Comparison of ENCODE assay signal across 11 mouse cellular contexts in genomic region chr5:106446593-106446992, GRCm38 (mm10). TPM values are rescaled to one million over a fixed set of nuclear protein-coding genes. Genes with fewer than 3 reads are reported as not detected.
DNase-seq lines count a peak whose midpoint lies in the region; ATAC-seq lines count a peak whose summit lies in the region.
"Had no signal": no experiment of that assay in that cellular context is flagged by ENCODE, and none has a peak within 500 bp of the region (broad histone marks: within the 10 kb centered on the region; RNA-seq: fewer than 3 reads in every experiment).

No protein-coding gene starts in this region.

- H3K27ac ChIP-seq in embryonic facial prominence, embryonic 11.5 days (replicated peaks; ENCODE audit: low read depth, low read length), result no peak overlapping the region

- no peak overlapping the region for H3K4me2 ChIP-seq in embryonic facial prominence, embryonic 11.5 days (ENCODE audit: low read depth, low read length)

- no peaks in the 10 kb centered on the region for H3K36me3 ChIP-seq in embryonic facial prominence, embryonic 11.5 days (replicated peaks; ENCODE audit: control insufficient read depth, insufficient read depth, low read depth, low read length)

- H3K4me3 ChIP-seq in embryonic facial prominence, embryonic 11.5 days (ENCODE audit: low read depth, low read length), result no peak overlapping the region

- no peaks in the 10 kb centered on the region for H3K9me3 ChIP-seq in embryonic facial prominence, embryonic 11.5 days (replicated peaks; ENCODE audit: control insufficient read depth, low read length)

- peaks cover 46% of the 10 kb centered on the region for H3K27me3 ChIP-seq in embryonic facial prominence, embryonic 11.5 days (ENCODE audit: control insufficient read depth, insufficient read depth, low read length)

- ATAC-seq in embryonic facial prominence, embryonic 11.5 days (replicated peaks; ENCODE audit: insufficient number of reproducible peaks, low FRiP score, low TSS enrichment, low read depth), result no peak
- no peak for ATAC-seq in CD4-positive, CD25-positive, alpha-beta regulatory T cell, adult 4 months

- DNase-seq in thymus, postnatal 14 days, result peak; percentile 42
- no peak for DNase-seq in thymus, adult 18-20 months
- peak; percentile 55 for DNase-seq in embryonic facial prominence, embryonic 11.5 days (ENCODE audit: low spot score)
- DNase-seq in induced T-regulatory cell, adult 2 months (ENCODE audit: low read depth), result peak; percentile 20
- no peak for DNase-seq in layer of hippocampus, postnatal 25 days (ENCODE audit: extremely low spot score in 1 of 2, low spot score in 1 of 2)
- no peak for DNase-seq in adrenal gland, postnatal 10 days
- DNase-seq in layer of hippocampus, postnatal 36 days, result no peak
- DNase-seq: kidney, adult 18-20 months had no signal

- H3K9ac ChIP-seq in embryonic facial prominence, embryonic 11.5 days (replicated peaks; ENCODE audit: low read length), result no peak overlapping the region

- no peaks in the 10 kb centered on the region; the same call in 1 of the 2 replicates for H3K4me1 ChIP-seq in embryonic facial prominence, embryonic 11.5 days (ENCODE audit: control insufficient read depth, insufficient read depth, low read length)

- 3% methylated on average over 8 of the region's 8 CpGs for WGBS in embryonic facial prominence, embryonic 11.5 days

RNA-seq across cellular contexts. Expression of gene Barhl2, which starts 11.4 kb away (rescaled TPM):
- 0.08 TPM in 2 replicates for polyA plus RNA-seq in embryonic facial prominence, embryonic 11.5 days (2014; fragmentation: Nextera tagmentation; extraction: Ambion mirVana)
- not detected for polyA plus RNA-seq in CD4-positive, CD25-positive, alpha-beta regulatory T cell, adult 4 months (2017; shearing (Covaris generic))
- under 1 TPM; 0.12 to 0.26 TPM for total RNA-seq in layer of hippocampus, postnatal 25 days (2021)
- not detected for total RNA-seq in adrenal gland, postnatal 10 days (2021)
- under 1 TPM in 1 of 2 experiments, not detected in 1; 0.15 TPM for total RNA-seq in layer of hippocampus, postnatal 36 days (2021)
- total RNA-seq: ES-E14; gastrocnemius, adult 8-10 months had no signal

Comparison
In these comparisons a context has a peak if more than half of its experiments do, and no peak if none do; other contexts are left out.
1. DNase-seq: peak in thymus, postnatal 14 days (single experiment), embryonic facial prominence, embryonic 11.5 days (single experiment) and induced T-regulatory cell, adult 2 months (single experiment); none in thymus, adult 18-20 months (0 of 2), layer of hippocampus, postnatal 25 days (0 of 2), adrenal gland, postnatal 10 days (single experiment) and layer of hippocampus, postnatal 36 days (0 of 2).